Mouse (Mus musculus) hindbrain, embryonic 16.5 days (tissue): ENCODE results near the gene Dgkb. TPM values are rescaled to one million over a fixed set of nuclear protein-coding genes. Genes with fewer than 3 reads are reported as not detected.

Source experiments
- ATAC-seq: fragments of 200-750 bp; cut with Nextera tagmentation; 2 replicates; pipeline ENCODE4 v1.8.0; 2017; ENCODE audit warnings: moderate TSS enrichment, moderate library complexity
- H3K27ac ChIP-seq: fragments of 300-500 bp; sonication (generic); 2 replicates; pipeline ENCODE4 v1.5.1; 2014; ENCODE audit warnings: low read depth, mild to moderate bottlenecking, control low read depth, low read length, moderate library complexity
- H3K27me3 ChIP-seq: fragments of 300-500 bp; sonication (generic); replicated peaks from 2 replicates; pipeline ENCODE4 v1.6.1; 2014; ENCODE audit warnings: low read length; ENCODE audit not compliant: control insufficient read depth, insufficient read depth
- H3K36me3 ChIP-seq: fragments of 300-500 bp; sonication (generic); 2 replicates; pipeline ENCODE4 v1.6.1; 2014; ENCODE audit warnings: mild to moderate bottlenecking, low read length, moderate library complexity, mixed read lengths; ENCODE audit not compliant: control insufficient read depth, insufficient read depth
- H3K4me1 ChIP-seq: fragments of 300-500 bp; sonication (generic); 2 replicates; pipeline ENCODE4 v1.6.1; 2014; ENCODE audit warnings: low read depth, low read length; ENCODE audit not compliant: control insufficient read depth, insufficient read depth
- H3K4me2 ChIP-seq: fragments of 300-500 bp; sonication (generic); 2 replicates; pipeline ENCODE4 v1.6.1; 2014; ENCODE audit warnings: mild to moderate bottlenecking, low read length, control low read depth, moderate library complexity
- H3K4me3 ChIP-seq: fragments of 300-500 bp; sonication (generic); 2 replicates; pipeline ENCODE4 v1.5.1; 2014; ENCODE audit warnings: mild to moderate bottlenecking, low read length, control low read depth, moderate library complexity
- H3K9ac ChIP-seq: fragments of 300-500 bp; sonication (generic); 2 replicates; pipeline ENCODE4 v1.6.1; 2014; ENCODE audit warnings: low read depth, mild to moderate bottlenecking, control low read depth, low read length, moderate library complexity
- H3K9me3 ChIP-seq: fragments of 300-500 bp; sonication (generic); 2 replicates; pipeline ENCODE4 v1.6.1; 2014; ENCODE audit warnings: mild to moderate bottlenecking, low read length, moderate library complexity; ENCODE audit not compliant: control insufficient read depth
- WGBS: fragments of 180-500 bp; shearing (Covaris S2); extraction: QIAGEN DNeasy Blood & Tissue Kit; methylation state at CpG from one replicate; pipeline ENCODE4 v1.1.7; 2014; 5-methylcytosine and 5-hydroxymethylcytosine counted together
- polyA plus RNA-seq: library from polyadenylated mRNA; unstranded; fragments of >200 nt; fragmentation: Nextera tagmentation; extraction: Ambion mirVana; gene quantifications from 2 replicates; pipeline ENCODE4 v1.2.1, GENCODE M21; 2015

Gene Dgkb
- polyA plus RNA-seq, 1 experiment from 2014 or later = 11.2 TPM

DNA sequence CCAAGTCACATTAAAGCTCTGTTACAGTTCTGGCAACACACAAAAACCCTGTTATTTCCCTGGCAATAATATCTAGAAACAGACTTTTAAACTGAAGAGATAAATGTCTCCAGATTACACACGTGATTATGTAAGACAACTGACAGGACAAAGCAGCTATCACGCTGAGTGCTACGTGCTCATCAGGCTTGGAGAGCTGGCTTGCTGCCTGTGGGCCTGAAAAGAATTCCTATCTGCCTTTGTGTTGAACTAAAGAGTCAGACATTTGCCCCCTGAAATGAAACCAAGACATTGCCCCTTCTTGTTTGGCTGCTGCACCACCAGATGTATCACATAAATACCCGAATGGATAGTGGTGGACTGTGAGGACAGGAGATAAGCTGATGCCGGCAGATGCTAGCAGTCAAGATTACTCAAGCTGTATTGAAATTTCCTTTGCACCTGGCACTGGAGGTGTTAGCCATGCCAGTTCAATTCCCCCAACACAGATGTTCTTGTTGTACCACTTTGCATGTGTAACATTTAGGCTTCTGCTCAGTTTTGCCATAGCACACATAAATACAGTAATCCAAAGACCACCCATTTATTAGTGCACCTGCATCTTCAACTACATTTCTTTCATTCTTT is 761.8 kb downstream of the Dgkb start:
- 32% methylated on average over 5 of the region's 5 CpGs for WGBS
- Histone ChIP-seq H3K27ac (no peak overlapping the region), H3K4me1 (no peaks in the 10 kb centered on the region), H3K4me2 (no peak overlapping the region), H3K4me3 (no peak overlapping the region), H3K9me3 (no peaks in the 10 kb centered on the region), H3K27me3 (no peaks in the 10 kb centered on the region), H3K36me3 (no peaks in the 10 kb centered on the region), H3K9ac (no peak overlapping the region)
- peak; percentile 48; the same call in 1 of the 2 replicates for ATAC-seq

DNA sequence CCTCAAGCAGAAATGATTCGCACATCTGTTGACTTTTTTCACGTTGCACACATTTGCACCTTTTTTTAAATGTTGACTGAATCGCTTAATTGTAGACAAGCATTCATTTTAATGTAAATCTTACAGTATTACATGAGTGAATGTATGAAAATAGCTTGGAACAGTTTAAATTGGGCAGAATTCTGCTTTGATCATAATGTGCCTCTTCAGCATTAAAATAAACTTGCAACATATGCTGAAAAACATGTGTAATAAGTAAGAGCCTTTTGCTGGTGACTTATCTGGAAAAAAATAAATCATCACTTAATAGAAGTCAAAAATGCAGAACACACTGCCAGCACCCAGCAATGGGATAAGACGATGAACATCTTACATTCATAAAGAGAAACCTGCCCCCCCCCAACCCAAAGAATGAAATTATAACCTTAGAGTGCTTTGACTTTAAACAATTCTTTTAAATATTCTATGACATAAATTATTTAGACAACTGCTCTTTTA is 768.9 kb downstream of the Dgkb start:
- WGBS = 86% methylated on average over 4 of the region's 4 CpGs
- H3K9ac ChIP-seq = no peak overlapping the region
- no peak for ATAC-seq
- H3K4me2 ChIP-seq = no peak overlapping the region
- no peaks in the 10 kb centered on the region for H3K27me3 ChIP-seq
- no peak overlapping the region for H3K27ac ChIP-seq
- no peaks in the 10 kb centered on the region for H3K4me1 ChIP-seq
- no peaks in the 10 kb centered on the region for H3K9me3 ChIP-seq
- H3K4me3 ChIP-seq = no peak overlapping the region
- no peaks in the 10 kb centered on the region for H3K36me3 ChIP-seq

DNA sequence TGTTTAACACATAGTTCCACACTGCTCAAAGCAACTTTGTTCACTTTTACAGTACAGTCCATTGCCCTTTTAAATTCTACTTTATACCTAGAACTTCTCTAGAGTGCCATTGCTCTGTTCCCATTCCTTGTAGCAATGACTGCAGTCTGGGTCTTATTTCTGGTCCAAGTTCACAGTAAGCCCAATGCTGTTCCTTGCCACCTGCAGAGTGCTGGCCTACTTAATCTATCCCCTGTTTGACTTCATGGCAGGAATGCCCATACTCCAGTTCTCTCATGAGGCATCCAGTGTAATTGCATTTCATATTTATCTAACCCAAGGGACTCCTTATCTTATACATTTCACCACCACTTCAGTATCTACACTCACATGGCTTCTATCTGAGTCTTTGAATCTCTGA is 772.4 kb downstream of the Dgkb start:
- Histone ChIP-seq H3K36me3 (no peaks in the 10 kb centered on the region), H3K9me3 (no peaks in the 10 kb centered on the region), H3K4me2 (no peak overlapping the region), H3K4me3 (no peak overlapping the region), H3K4me1 (no peaks in the 10 kb centered on the region), H3K27ac (no peak overlapping the region), H3K9ac (no peak overlapping the region), H3K27me3 (no peaks in the 10 kb centered on the region)
- ATAC-seq = no peak

DNA sequence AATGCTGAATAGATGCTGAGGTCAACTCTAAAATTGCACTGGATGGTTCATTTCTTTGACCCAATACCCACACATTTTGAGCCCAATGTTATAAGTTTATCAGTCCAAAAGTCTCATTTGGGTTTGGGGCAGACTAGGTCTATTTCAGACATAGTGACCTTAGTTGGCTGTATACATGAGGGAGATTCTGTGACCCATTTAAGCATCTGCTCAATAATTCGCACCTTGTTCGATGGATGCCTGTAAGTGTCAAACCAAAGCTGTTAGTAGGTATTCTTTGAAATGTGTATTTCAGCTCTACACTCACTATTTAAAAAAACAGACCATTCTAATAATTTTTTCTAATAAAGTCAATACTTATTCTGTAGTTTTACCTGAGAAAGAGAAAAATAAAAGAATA is 776.1 kb downstream of the Dgkb start:
- Histone ChIP-seq H3K4me2 (no peak overlapping the region), H3K9ac (no peak overlapping the region), H3K27me3 (no peaks in the 10 kb centered on the region), H3K9me3 (no peaks in the 10 kb centered on the region), H3K36me3 (no peaks in the 10 kb centered on the region), H3K4me3 (no peak overlapping the region), H3K4me1 (no peaks in the 10 kb centered on the region), H3K27ac (no peak overlapping the region)
- ATAC-seq = no peak
- 94% methylated on average over 2 of the region's 2 CpGs for WGBS

DNA sequence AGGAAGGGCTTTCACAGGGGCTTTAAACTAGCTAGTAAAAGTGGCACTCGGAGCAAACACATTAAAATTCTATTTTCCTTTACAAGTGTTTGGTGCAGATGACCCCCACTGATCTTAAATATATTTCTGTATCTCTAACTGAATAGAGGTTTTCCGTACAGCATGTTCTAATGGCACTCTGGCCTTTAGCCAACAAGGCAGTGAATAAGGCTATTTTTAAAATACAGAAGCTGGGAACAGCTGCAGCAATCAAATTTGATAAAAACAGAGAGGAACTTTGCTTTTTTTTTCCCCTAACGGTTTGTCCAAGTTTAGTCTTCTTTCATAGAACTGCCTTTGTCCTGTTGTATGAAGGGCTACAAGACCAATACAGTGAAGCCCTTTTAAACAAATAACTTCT is 776.5 kb downstream of the Dgkb start:
- no peak overlapping the region for H3K4me3 ChIP-seq
- H3K4me2 ChIP-seq = no peak overlapping the region
- no peaks in the 10 kb centered on the region for H3K27me3 ChIP-seq
- no peak overlapping the region for H3K9ac ChIP-seq
- H3K9me3 ChIP-seq = no peaks in the 10 kb centered on the region
- WGBS = 27% methylated on average over 3 of the region's 3 CpGs
- no peaks in the 10 kb centered on the region for H3K4me1 ChIP-seq
- H3K27ac ChIP-seq = no peak overlapping the region
- no peaks in the 10 kb centered on the region for H3K36me3 ChIP-seq
- ATAC-seq = no peak

DNA sequence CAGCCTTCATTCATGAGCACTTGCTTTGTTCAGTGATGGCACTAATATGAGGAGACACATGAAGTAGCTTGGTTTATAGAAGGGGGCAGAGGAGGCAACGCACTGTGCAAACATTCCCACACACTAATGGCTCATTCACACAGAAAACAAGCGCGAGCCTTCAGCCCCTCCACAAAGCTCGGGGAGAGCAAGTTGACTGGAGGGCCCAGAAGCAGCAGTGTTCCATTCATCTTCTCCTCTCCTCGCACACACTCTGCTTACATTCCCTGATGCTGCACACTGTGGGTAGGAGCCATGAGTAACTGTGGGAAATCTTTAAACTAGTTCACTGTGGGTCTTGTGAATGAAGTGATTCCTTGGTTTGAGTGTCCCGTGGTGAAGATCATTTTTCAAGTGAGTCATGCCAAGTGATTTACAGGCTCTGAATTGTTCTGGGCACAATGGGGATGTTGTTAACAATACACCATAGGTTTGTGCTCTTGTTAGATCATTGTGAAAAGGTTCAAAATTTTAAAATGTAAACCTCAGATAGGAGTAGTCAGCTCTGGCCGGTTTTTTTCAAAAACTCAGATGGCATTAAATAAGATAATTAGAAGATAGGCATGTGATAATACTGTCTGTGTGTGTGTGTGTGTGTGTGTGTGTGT is 779.0 kb downstream of the Dgkb start:
- Histone ChIP-seq H3K4me3 (no peak overlapping the region), H3K4me2 (no peak overlapping the region), H3K9ac (no peak overlapping the region), H3K9me3 (no peaks in the 10 kb centered on the region), H3K36me3 (no peaks in the 10 kb centered on the region), H3K4me1 (no peaks in the 10 kb centered on the region), H3K27ac (no peak overlapping the region), H3K27me3 (no peaks in the 10 kb centered on the region)
- WGBS = 14% methylated on average over 7 of the region's 7 CpGs
- peak; percentile 92 for ATAC-seq

DNA sequence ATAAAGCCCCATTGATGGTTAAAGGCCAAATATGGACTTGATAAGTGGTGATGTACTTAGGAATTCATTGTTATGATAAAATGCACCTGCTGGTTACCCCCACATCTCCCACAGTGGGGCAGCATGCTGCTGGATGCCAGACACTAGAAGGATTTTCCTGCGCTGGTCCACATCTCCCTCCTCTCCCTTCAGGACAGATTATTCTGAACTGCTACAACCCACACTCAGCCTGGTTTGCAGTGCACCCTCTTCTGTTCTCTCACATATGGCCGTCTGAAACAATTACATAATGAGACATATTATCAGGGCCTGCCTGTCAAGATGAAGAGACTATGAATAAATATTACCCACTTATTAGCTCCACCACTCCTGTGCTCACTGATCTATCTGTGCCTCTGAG is 780.6 kb downstream of the Dgkb start:
- no peak for ATAC-seq
- Histone ChIP-seq H3K9me3 (no peaks in the 10 kb centered on the region), H3K27me3 (no peaks in the 10 kb centered on the region), H3K4me3 (no peak overlapping the region), H3K4me2 (no peak overlapping the region), H3K27ac (no peak overlapping the region), H3K4me1 (no peaks in the 10 kb centered on the region), H3K36me3 (no peaks in the 10 kb centered on the region), H3K9ac (no peak overlapping the region)
- WGBS = 24% methylated on average over 2 of the region's 2 CpGs

DNA sequence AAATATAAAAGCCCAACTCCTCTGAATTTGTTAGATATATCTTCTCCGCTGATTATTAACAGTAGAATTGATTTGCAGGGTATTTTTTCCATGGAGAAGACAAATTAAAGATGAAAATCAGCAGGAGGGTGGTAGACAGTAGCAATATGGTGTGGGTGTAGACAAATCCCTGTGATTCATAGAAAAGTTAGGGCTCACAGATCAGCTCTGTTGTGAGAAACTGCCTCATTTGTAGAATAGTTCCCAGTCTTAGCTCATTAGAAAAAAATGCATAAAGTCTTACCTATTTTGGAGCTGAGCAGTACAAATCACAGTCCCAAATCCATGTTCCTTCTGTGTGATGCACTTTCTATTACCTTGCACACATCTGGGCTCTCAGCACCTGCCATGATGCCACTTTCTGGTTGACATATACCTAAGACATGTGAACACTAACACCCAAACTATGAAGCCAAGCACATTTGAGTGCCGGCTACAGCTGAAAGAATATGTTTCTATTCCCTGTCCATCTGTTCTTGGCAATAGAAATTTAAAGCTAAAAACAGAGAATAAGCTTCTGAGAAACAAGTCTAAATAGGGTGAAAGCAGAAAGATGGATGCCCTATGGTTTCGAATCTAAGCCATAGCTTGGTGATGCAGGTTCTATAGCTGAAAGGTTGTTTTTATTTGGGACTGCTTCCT is 782.8 kb downstream of the Dgkb start:
- Histone ChIP-seq H3K4me2 (no peak overlapping the region), H3K9me3 (no peaks in the 10 kb centered on the region), H3K27ac (no peak overlapping the region), H3K4me1 (no peaks in the 10 kb centered on the region), H3K27me3 (no peaks in the 10 kb centered on the region), H3K36me3 (no peaks in the 10 kb centered on the region), H3K9ac (no peak overlapping the region), H3K4me3 (no peak overlapping the region)
- ATAC-seq = no peak
- WGBS = 88% methylated on average over 3 of the region's 3 CpGs

DNA sequence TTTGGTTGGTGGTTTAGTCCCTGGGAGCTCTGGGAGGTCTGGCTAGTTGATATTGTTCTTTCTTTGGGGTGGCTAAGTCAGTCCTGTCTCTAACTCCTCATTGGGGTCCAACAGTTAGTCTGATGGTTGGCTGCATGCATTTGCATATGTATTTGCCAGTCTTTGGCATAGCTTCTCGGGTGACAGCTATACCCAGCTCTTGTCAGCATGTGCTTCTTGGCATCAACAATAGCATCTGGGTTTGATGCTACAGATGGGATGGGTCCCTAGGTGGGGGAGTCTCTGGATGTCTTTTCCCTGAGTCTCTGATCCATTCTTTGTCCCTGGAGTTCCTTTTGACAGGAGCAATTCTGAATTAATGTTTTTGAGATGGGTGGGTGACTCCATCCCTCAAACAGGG is 790.6 kb downstream of the Dgkb start:
- Histone ChIP-seq H3K4me3 (no peak overlapping the region), H3K36me3 (no peaks in the 10 kb centered on the region), H3K27ac (no peak overlapping the region), H3K9ac (no peak overlapping the region), H3K4me1 (no peaks in the 10 kb centered on the region), H3K9me3 (no peaks in the 10 kb centered on the region), H3K4me2 (no peak overlapping the region), H3K27me3 (no peaks in the 10 kb centered on the region)
- 46% methylated on average over 1 of the region's 1 CpGs for WGBS
- ATAC-seq = no peak
